Mouse (Mus musculus) hindbrain, embryonic 10.5 days (tissue): ENCODE measurements around the gene Babam1. TPM values are rescaled to one million over a fixed set of nuclear protein-coding genes. Genes with fewer than 3 reads are reported as not detected.
A peak's percentile ranks its signal among the peaks of the same experiment; 100 is the strongest.

ENCODE experiments used
- DNase-seq: peaks from one replicate; pipeline ENCODE4 v3.0.0-alpha.2; 2017; ENCODE audit warnings: low spot score
- H3K27ac ChIP-seq: fragments of 300-500 bp; sonication (generic); 2 replicates; pipeline ENCODE4 v1.5.1; 2016; ENCODE audit warnings: mild to moderate bottlenecking, moderate library complexity
- H3K27me3 ChIP-seq: fragments of 300-500 bp; sonication (generic); 2 replicates; pipeline ENCODE4 v1.6.1; 2016; ENCODE audit warnings: mild to moderate bottlenecking; ENCODE audit not compliant: poor library complexity, insufficient read depth, severe bottlenecking
- H3K36me3 ChIP-seq: fragments of 300-500 bp; sonication (generic); 2 replicates; pipeline ENCODE4 v1.6.1; 2016; ENCODE audit warnings: mild to moderate bottlenecking, moderate library complexity
- H3K4me1 ChIP-seq: fragments of 300-500 bp; sonication (generic); replicated peaks from 2 replicates; pipeline ENCODE4 v1.6.1; 2016; ENCODE audit warnings: mild to moderate bottlenecking
- H3K4me3 ChIP-seq: fragments of 300-500 bp; sonication (generic); 2 replicates; pipeline ENCODE4 v1.5.1; 2016; ENCODE audit warnings: mild to moderate bottlenecking, moderate library complexity
- H3K9me3 ChIP-seq: fragments of 300-500 bp; sonication (generic); 2 replicates; pipeline ENCODE4 v1.6.1; 2016; ENCODE audit warnings: mild to moderate bottlenecking, moderate library complexity
- WGBS: fragments of 180-500 bp; shearing (Covaris S2); methylation state at CpG from one replicate; pipeline ENCODE4 v1.1.7; 2016; 5-methylcytosine and 5-hydroxymethylcytosine counted together
- polyA plus RNA-seq: library from polyadenylated mRNA; unstranded; fragments of >200 nt; fragmentation: Nextera tagmentation; extraction: Ambion mirVana; gene quantifications from 2 replicates; pipeline ENCODE4 v1.2.1, GENCODE M21; 2016

Babam1 gene
- polyA plus RNA-seq = 112 and 121 TPM in 2 replicates

- Histone ChIP-seq H3K4me1 (peaks cover 45% of the 10 kb centered on the region), H3K36me3 (peaks cover 32% of the 10 kb centered on the region), H3K9me3 (0 out of 2 replicates have a peak, but pooled peaks cover 2% of the 10 kb centered on the region), H3K4me3 (peak within 1 kb of the TSS; percentile 91), H3K27ac (peak within 1 kb of the TSS; percentile 91), H3K27me3 (no peaks in the 10 kb centered on the region)
- peak; percentile 93 for DNase-seq
- WGBS = 1% methylated on average over 34 of the region's 34 CpGs
Measured at GRCm38 (mm10) chr8:71396639-71397305, at the start of gene Babam1. Babam1 (plus strand) TSS chr8:71396861.

- 86% methylated on average over 3 of the region's 3 CpGs for WGBS
Measured at GRCm38 (mm10) chr8:71351117-71351516, 45.5 kb upstream of the Babam1 start.

DNA sequence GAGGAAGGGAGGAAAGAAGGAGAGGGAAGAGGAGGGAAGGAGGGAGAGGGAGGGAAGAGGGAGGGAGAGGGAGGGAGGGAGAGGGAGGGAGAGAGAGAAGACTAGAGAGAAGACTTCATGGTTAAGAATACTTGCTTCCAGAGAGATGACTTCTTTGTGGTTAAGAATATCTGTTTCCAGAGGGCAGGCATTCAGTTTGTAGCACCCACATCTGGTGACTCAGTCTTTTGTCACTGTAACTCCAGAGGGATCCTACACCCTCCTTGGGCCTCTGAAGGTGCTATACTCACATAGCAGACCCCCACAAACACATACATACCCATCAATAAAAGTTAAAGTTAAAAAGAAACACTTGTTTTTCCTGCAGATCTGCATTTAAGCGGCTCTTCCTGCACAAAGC, 45.1 kb upstream of the Babam1 start:
- no peak for DNase-seq
- no peaks in the 10 kb centered on the region for H3K27me3 ChIP-seq
- WGBS = 98% methylated on average over 1 of the region's 1 CpGs
- peaks cover 100% of the 10 kb centered on the region for H3K36me3 ChIP-seq
- no peaks in the 10 kb centered on the region for H3K9me3 ChIP-seq
- H3K27ac ChIP-seq = no peak overlapping the region
- H3K4me3 ChIP-seq = no peak overlapping the region
- no peaks in the 10 kb centered on the region for H3K4me1 ChIP-seq

More at GRCm38 (mm10) chr8:71351117-71351516, 45.5 kb upstream of the Babam1 start:
- Histone ChIP-seq H3K27ac (no peak overlapping the region), H3K27me3 (no peaks in the 10 kb centered on the region), H3K36me3 (peaks cover 100% of the 10 kb centered on the region), H3K4me1 (no peaks in the 10 kb centered on the region), H3K4me3 (no peak overlapping the region), H3K9me3 (no peaks in the 10 kb centered on the region)
- DNase-seq = no peak

- Histone ChIP-seq H3K4me3 (no peak overlapping the region), H3K4me1 (no peaks in the 10 kb centered on the region), H3K27me3 (no peaks in the 10 kb centered on the region), H3K36me3 (peaks cover 85% of the 10 kb centered on the region), H3K9me3 (no peaks in the 10 kb centered on the region), H3K27ac (no peak overlapping the region)
- DNase-seq = no peak
- 85% methylated on average over 3 of the region's 3 CpGs for WGBS
Measured at GRCm38 (mm10) chr8:71358026-71358425, 38.6 kb upstream of the Babam1 start.

DNA sequence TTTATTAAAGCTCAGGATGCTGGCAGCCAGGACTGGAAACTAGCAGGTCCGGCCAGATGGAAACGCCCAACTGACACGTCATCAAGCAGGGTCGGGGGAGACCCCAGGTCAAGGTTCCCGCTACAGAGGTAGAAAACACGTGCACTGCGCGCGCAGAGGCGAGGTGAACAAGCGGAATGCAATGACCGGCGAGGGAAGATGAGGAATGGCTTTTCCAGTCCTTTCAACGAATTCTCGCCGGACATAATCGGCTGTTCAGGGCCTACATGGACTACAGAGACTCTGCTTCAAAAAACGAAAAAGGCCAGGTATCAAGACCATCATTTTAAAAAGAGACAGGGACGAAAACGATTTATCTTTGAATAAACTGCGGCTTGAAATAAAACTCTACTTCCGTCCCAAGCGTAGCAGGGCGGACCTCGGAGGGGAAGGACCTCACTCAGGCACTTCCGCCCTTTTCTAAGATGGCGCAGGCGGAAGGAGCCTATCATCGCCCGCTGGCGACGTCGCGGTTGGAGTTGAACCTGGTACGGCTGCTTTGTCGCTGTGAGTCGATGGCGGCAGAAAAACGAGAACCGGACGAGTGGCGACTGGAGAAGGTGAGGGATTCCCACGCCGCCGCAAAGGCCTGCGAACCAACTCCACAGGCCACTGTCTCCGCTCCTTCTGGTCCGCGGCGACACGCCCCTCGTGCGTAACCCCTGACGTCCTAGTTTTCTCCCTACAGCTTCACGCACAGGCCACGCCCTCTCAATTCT, 29.7 kb upstream of the Babam1 start, which contains the start of gene Use1:
Use1 (plus strand) TSS at position 78 of the 758 bp plus-strand sequence.
- H3K27me3 ChIP-seq = no peaks in the 10 kb centered on the region
- peaks cover 35% of the 10 kb centered on the region for H3K4me1 ChIP-seq
- no peaks in the 10 kb centered on the region for H3K9me3 ChIP-seq
- DNase-seq = peak; percentile 91
- H3K4me3 ChIP-seq = peak within 1 kb of the TSS; percentile 66
- under 1% methylated on average over 56 of the region's 56 CpGs for WGBS
- H3K27ac ChIP-seq = peak within 1 kb of the TSS; percentile 92
- peaks cover 22% of the 10 kb centered on the region for H3K36me3 ChIP-seq

GRCm38 (mm10) chr8:71367529-71368176, 29.0 kb upstream of the Babam1 start:
- 56% methylated on average over 17 of the region's 17 CpGs for WGBS
- peaks cover 35% of the 10 kb centered on the region for H3K4me1 ChIP-seq
- no peak for DNase-seq
- H3K9me3 ChIP-seq = no peaks in the 10 kb centered on the region
- H3K27me3 ChIP-seq = no peaks in the 10 kb centered on the region
- H3K27ac ChIP-seq = peak overlapping the region; percentile 92
- H3K4me3 ChIP-seq = peak overlapping the region; percentile 66
- H3K36me3 ChIP-seq = peaks cover 29% of the 10 kb centered on the region

DNA sequence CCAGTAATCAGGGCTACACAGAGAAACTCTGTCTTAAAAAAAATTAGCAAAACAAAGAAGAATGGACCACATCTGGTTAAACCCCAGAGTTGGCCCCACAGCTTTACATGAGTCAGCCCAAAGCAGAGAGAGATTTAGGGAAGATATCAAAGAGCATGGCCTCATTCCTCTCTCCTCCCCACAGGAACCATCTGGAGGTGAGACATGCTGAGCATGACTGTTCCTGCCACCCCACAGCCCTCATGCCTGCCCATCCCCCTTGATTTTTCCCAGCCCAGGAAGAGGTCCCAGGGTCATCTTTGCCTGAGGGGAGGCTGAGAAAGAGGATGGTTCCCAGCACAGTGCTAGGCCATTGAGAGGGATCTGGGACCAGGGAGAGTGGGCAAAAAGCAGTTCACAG, 28.3 kb upstream of the Babam1 start:
- no peak for DNase-seq

GRCm38 (mm10) chr8:71369040-71369718, 27.5 kb upstream of the Babam1 start:
- WGBS = 93% methylated on average over 10 of the region's 10 CpGs
- Histone ChIP-seq H3K9me3 (no peaks in the 10 kb centered on the region), H3K36me3 (peaks cover 45% of the 10 kb centered on the region), H3K27ac (no peak overlapping the region), H3K4me3 (0 out of 2 replicates have a peak overlapping the region, but pooled peaks have one; percentile 66), H3K4me1 (peaks cover 35% of the 10 kb centered on the region), H3K27me3 (no peaks in the 10 kb centered on the region)
- DNase-seq = no peak

More for the DNA sequence above, 28.3 kb upstream of the Babam1 start:
- Histone ChIP-seq H3K27ac (no peak overlapping the region), H3K4me1 (peaks cover 35% of the 10 kb centered on the region), H3K4me3 (peak overlapping the region; percentile 66), H3K36me3 (peaks cover 36% of the 10 kb centered on the region), H3K9me3 (no peaks in the 10 kb centered on the region), H3K27me3 (no peaks in the 10 kb centered on the region)

DNA sequence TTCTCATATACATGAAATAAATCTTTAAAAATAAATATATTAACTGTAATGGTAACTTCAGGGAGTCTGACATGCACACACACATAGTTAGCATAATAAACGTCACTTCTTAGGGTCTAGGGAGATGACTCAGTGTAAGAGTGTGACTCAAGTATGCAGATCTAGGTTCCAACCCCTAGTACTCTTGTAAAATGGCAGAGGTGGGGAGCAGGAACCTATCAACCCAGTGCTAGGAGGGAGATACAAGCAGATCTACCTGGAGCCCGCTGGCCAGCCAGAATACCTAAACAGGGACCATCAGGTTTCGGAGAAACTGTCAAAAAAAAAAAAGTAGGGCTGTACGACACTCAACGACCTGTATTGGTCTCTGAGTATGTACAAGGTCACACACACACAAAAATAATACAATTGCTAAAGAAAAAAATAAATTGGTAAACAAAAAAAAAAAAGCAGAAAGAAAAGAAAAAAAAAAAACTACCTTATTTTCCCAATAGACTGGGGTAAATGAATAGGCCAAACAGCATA, 25.9 kb upstream of the Babam1 start:
- WGBS = 25% methylated on average over 5 of the region's 5 CpGs
- DNase-seq = no peak
- H3K27me3 ChIP-seq = no peaks in the 10 kb centered on the region
- H3K36me3 ChIP-seq = peaks cover 61% of the 10 kb centered on the region
- peaks cover 50% of the 10 kb centered on the region for H3K4me1 ChIP-seq
- H3K9me3 ChIP-seq = no peaks in the 10 kb centered on the region
- H3K4me3 ChIP-seq = peak overlapping the region; percentile 65
- H3K27ac ChIP-seq = peak overlapping the region; percentile 84

- Histone ChIP-seq H3K27ac (peak within 1 kb of the TSS; percentile 84), H3K4me1 (peaks cover 50% of the 10 kb centered on the region)
Measured at GRCm38 (mm10) chr8:71371236-71371848, 25.3 kb upstream of the Babam1 start, which contains the start of gene Ocel1. Ocel1 (plus strand) TSS chr8:71371298.

DNA sequence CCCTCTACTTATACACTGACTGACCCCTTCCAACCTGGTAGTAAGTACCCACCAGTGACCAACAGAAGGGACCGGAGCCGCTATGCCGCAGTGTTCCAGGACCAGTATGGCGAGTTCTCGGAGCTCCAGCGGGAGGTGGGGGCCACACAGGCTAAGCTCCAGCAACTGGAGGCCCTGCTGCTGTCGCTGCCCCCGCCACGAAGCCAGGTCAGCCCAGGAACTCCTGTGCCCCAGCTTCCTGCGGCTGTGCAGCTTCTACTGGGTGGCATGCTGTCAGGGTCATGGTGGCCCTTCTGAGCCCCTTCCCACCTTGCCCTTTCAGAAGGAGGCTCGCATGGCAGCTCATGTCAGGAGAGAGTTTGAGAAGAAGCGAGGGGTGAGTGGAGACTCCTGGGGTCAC, 24.2 kb upstream of the Babam1 start:
- 85% methylated on average over 12 of the region's 12 CpGs for WGBS
- peaks cover 55% of the 10 kb centered on the region for H3K4me1 ChIP-seq

More at GRCm38 (mm10) chr8:71371236-71371848, 25.3 kb upstream of the Babam1 start, which contains the start of gene Ocel1:
- peak; percentile 98 for DNase-seq
- Histone ChIP-seq H3K4me3 (peak within 1 kb of the TSS; percentile 65), H3K9me3 (no peaks in the 10 kb centered on the region), H3K36me3 (peaks cover 66% of the 10 kb centered on the region), H3K27me3 (peaks cover 2% of the 10 kb centered on the region; the same call in 1 of the 2 replicates)
- under 1% methylated on average over 68 of the region's 68 CpGs for WGBS

More for the DNA sequence above, 24.2 kb upstream of the Babam1 start:
- Histone ChIP-seq H3K9me3 (no peaks in the 10 kb centered on the region), H3K27ac (peak overlapping the region; percentile 18; the same call in 1 of the 2 replicates), H3K27me3 (peaks cover 9% of the 10 kb centered on the region; the same call in 1 of the 2 replicates), H3K36me3 (peaks cover 77% of the 10 kb centered on the region), H3K4me3 (peak overlapping the region; percentile 14; the same call in 1 of the 2 replicates)
- DNase-seq = peak; percentile 18
